Mouse (Mus musculus): ENCODE results near the gene Olfr1326-ps1.

Gene Olfr1326-ps1

DNA sequence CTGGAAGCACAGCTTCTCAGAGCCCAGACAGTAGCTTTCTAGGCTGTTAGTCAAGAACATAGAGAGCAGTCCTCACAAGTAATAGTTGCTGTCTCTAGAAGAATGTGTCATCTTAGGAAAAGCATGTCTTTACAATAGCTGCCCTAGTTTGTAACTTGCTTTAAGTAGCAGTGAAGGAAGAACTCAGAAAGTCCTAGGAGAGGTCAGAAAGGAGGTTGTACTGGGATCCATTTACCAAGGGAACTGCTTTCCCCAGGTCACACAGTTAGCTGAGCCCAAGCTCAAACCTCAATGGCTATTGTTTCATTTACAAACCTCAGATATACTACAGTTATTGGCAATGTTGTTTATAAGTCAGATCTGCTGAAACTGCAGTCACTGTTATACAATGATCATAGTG lies at the start of gene Olfr1326-ps1:
Olfr1326-ps1 (minus strand) TSS at position 101 of the 400 bp plus-strand sequence.
- no peak for DNase-seq (ENCODE audit: low spot score in 2 of 2)

GRCm38 (mm10) chrX:74592379-74592778 lies 17.7 kb upstream of the Olfr1326-ps1 start, which contains the start of gene Olfr1325:
TSS of gene Olfr1325 (plus strand) at chrX:74592679.
- DNase-seq (ENCODE audit: low spot score in 2 of 2) = no peak

Data from thymus, postnatal 10 days (tissue).